8 mouse cellular contexts compared by ENCODE assay signal in the genomic region with DNA sequence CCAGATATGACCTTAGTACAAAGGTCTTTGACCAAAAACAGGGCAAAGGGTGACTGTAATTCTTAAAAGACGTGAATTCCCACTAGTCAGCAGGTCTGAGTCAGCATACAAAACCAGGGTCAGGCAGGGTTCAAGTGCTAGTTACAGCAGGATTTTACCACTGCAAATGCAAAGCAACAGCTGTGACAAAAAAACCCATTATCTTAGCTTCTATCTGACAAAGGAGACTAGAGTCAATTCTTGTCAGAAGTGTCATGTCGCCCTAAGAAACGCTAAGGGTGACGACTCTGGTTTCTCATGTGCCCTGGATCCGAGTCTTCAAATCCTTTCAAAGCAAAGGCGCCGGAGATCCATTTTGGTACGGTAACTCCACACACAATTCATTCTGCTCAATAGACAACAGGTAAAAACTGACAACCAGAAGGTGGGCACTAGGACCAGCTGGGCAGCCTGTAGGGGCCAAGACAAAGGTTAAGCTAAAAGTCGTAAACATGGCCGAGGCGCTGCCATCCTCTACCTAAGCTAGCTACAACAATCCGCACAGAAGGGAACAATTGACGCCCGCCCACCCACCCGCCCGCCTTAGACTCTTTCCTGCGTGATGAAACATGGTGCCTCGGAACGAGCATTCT. TPM values are rescaled to one million over a fixed set of nuclear protein-coding genes. Genes with fewer than 3 reads are reported as not detected.
DNase-seq lines count a peak whose midpoint lies in the region; ATAC-seq and TF ChIP-seq lines count a peak whose summit lies in the region.

No protein-coding gene starts in this region.

- no peaks in the 10 kb centered on the region for H3K9me3 ChIP-seq in G1E (replicated peaks)
- no peaks in the 10 kb centered on the region for H3K9me3 ChIP-seq in embryonic facial prominence, embryonic 14.5 days (ENCODE audit: control insufficient read depth, low read length)

- peak; percentile 92 for DNase-seq in heart, adult 11 months
- no peak for DNase-seq in heart, adult 18-20 months
- DNase-seq in G1E (ENCODE audit: low spot score) = peak; percentile 29
- peak; percentile 48 for DNase-seq in embryonic facial prominence, embryonic 14.5 days (ENCODE audit: low spot score)
- peak; percentile 59 for DNase-seq in kidney, adult 18-20 months
- no peak for DNase-seq in ovary, postnatal 14 days (ENCODE audit: low spot score)
- DNase-seq in left cerebral cortex, postnatal 36 days (ENCODE audit: low spot score in 2 of 2) = no peak

- WGBS in embryonic facial prominence, embryonic 14.5 days = 1% methylated on average over 15 of the region's 19 CpGs
- 3% methylated on average over 12 of the region's 19 CpGs for WGBS in macrophage (ENCODE audit: missing documents)

- peaks cover 16% of the 10 kb centered on the region for H3K27me3 ChIP-seq in G1E (ENCODE audit: insufficient read depth, low read length)
- H3K27me3 ChIP-seq in embryonic facial prominence, embryonic 14.5 days (replicated peaks; ENCODE audit: control insufficient read depth, insufficient read depth, low read length) = no peaks in the 10 kb centered on the region

- peaks cover 53% of the 10 kb centered on the region for H3K4me1 ChIP-seq in G1E (ENCODE audit: insufficient read depth, low read depth, low read length)
- peaks cover 15% of the 10 kb centered on the region for H3K4me1 ChIP-seq in embryonic facial prominence, embryonic 14.5 days (ENCODE audit: control insufficient read depth, insufficient read depth, low read length)

- H3K36me3 ChIP-seq in G1E (replicated peaks) (peaks cover 28% of the 10 kb centered on the region), macrophage (ENCODE audit: inconsistent target) (no peaks in the 10 kb centered on the region; the same call in 1 of the 2 replicates)
- peaks cover 18% of the 10 kb centered on the region for H3K36me3 ChIP-seq in embryonic facial prominence, embryonic 14.5 days (ENCODE audit: control insufficient read depth, insufficient read depth, low read length)

- H3K4me2 ChIP-seq in embryonic facial prominence, embryonic 14.5 days (ENCODE audit: low read depth, low read length) = peak overlapping the region; percentile 82

- no peak for ATAC-seq in G1E (ENCODE audit: extremely low read depth, insufficient number of reproducible peaks, low FRiP score, poor library complexity, severe bottlenecking)
- no peak for ATAC-seq in embryonic facial prominence, embryonic 14.5 days (ENCODE audit: low read depth)

- no peak for TF ChIP-seq CTCF in G1E (IDR thresholded peaks at IDR 0.05; ENCODE audit: low read depth, low read length)

- H3K27ac ChIP-seq in embryonic facial prominence, embryonic 14.5 days (replicated peaks; ENCODE audit: low read depth, low read length) = peak overlapping the region; percentile 86
- peak overlapping the region; percentile 77 for H3K27ac ChIP-seq in macrophage

- peak overlapping the region; percentile 94 for H3K4me3 ChIP-seq in G1E (ENCODE audit: low read depth, low read length)
- peak overlapping the region; percentile 97 for H3K4me3 ChIP-seq in embryonic facial prominence, embryonic 14.5 days (ENCODE audit: low read depth, low read length)
- H3K4me3 ChIP-seq in macrophage (ENCODE audit: inconsistent target) = peak overlapping the region; percentile 65

- H3K79me2 ChIP-seq in macrophage (ENCODE audit: inconsistent target) = peaks cover 54% of the 10 kb centered on the region

- H3K9ac ChIP-seq in embryonic facial prominence, embryonic 14.5 days (ENCODE audit: low read depth, low read length) = peak overlapping the region; percentile 96

- intact Hi-C loops in left cerebral cortex, postnatal 36 days (cut with DNase I) = loop anchor here (10.0 kb wide), 2 partner anchors 313 to 393 kb away; a partner anchor contains a TSS

RNA-seq across cellular contexts. Expression of a gene that starts 0.7 kb away (rescaled TPM):
- total RNA-seq in heart, adult 18-20 months (2021) = 100 to 1,000 TPM; 103 to 107 TPM
- 72.4 and 84.0 TPM in 2 replicates for total RNA-seq in G1E (2014; fragmentation: Nextera tagmentation)
- 42.0 and 46.4 TPM in 2 replicates for total RNA-seq in G1E (2017)
- 20.2 and 33.5 TPM in 2 replicates for polyA plus RNA-seq in G1E (2012)
- polyA plus RNA-seq in embryonic facial prominence, embryonic 14.5 days (2014; fragmentation: Nextera tagmentation; extraction: Ambion mirVana) = 47.8 and 54.9 TPM in 2 replicates
- total RNA-seq in macrophage (2018; cell fraction: chromatin; rRNA removed) = 100 to 1,000 TPM in 15 of 26 experiments, 10 to 100 TPM in 11; 47.5 to 191 (median 103) TPM
- 10 to 100 TPM; 36.2 to 76.3 (median 60.7) TPM for total RNA-seq in macrophage (2018; cell fraction: cytosol; rRNA removed)
- total RNA-seq in macrophage (2018; cell fraction: nucleus; rRNA removed) = 100 to 1,000 TPM in 8 of 26 experiments, 10 to 100 TPM in 18; 58.7 to 168 (median 89.6) TPM
- 45.5 to 50.0 TPM (median 48.2 TPM) in 3 replicates for polyA plus RNA-seq in macrophage (2018)
- total RNA-seq in left cerebral cortex, postnatal 36 days (2021) = 100 to 1,000 TPM; 117 to 118 TPM

Comparison
In these comparisons a context has a peak if more than half of its experiments do, and no peak if none do; other contexts are left out.
1. DNase-seq: peak in heart, adult 11 months (single experiment), G1E (single experiment), embryonic facial prominence, embryonic 14.5 days (single experiment) and kidney, adult 18-20 months (single experiment); none in heart, adult 18-20 months (0 of 2), ovary, postnatal 14 days (single experiment) and left cerebral cortex, postnatal 36 days (0 of 2).
2. Peak in every context shown above with its lines, with median percentiles within 50 percentile points of each other: H3K4me3 ChIP-seq.